Mouse (Mus musculus): ENCODE data around the gene Mprip. TPM values are rescaled to one million over a fixed set of nuclear protein-coding genes. Genes with fewer than 3 reads are reported as not detected.
A peak's percentile ranks its signal among the peaks of the same experiment; 100 is the strongest.

Gene Mprip
- polyA plus RNA-seq, 1 experiment from 2014 or later = 24.6 TPM

DNA sequence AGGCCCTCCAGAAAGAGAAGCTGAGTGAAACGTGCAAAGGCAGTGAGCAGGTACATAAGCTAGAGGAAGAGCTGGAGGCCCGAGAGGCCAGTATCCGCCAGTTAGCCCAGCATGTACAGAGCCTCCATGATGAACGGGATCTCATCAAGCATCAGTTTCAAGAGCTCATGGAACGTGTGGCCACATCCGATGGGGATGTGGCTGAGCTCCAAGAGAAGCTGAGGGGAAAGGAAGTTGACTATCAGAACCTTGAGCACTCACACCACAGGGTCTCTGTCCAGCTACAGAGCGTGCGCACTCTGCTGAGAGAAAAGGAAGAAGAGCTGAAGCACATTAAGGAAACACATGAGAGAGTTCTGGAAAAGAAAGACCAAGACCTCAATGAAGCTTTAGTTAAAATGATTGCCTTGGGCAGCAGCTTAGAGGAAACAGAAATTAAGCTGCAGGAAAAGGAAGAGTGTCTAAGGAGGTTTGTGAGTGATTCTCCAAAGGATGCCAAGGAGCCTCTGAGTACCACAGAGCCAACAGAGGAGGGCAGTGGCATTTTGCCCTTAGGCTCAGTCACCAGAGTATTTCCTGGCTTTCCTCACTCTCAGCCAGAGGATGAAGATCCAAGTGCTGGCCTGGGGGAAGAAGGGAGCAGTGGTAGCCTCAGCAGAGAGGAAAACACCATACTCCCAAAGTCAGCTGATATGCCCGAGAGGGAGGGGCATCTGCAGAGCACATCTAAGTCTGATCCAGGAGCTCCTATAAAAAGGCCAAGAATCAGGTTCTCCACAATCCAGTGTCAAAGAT lies 97.3 kb downstream of the Mprip start:
- H3K9me3 ChIP-seq (replicated peaks) = no peaks in the 10 kb centered on the region

GRCm38 (mm10) chr11:59759178-59759577 lies 98.1 kb downstream of the Mprip start:
- Histone ChIP-seq H3K27ac (replicated peaks) (no peak overlapping the region), H3K4me1 (no peaks in the 10 kb centered on the region), H3K36me3 (peaks cover 96% of the 10 kb centered on the region), H3K27me3 (ENCODE audit: low read depth, poor library complexity, severe bottlenecking) (no peaks in the 10 kb centered on the region), H3K4me3 (no peak overlapping the region), H3K9me3 (replicated peaks) (no peaks in the 10 kb centered on the region)
- 92% methylated on average over 4 of the region's 4 CpGs for WGBS
- DNase-seq (ENCODE audit: low spot score) = no peak

More for the DNA sequence above, 97.3 kb downstream of the Mprip start:
- no peak for DNase-seq (ENCODE audit: low spot score)
- Histone ChIP-seq H3K27ac (replicated peaks) (no peak overlapping the region), H3K36me3 (peaks cover 96% of the 10 kb centered on the region), H3K4me1 (no peaks in the 10 kb centered on the region), H3K27me3 (ENCODE audit: low read depth, poor library complexity, severe bottlenecking) (no peaks in the 10 kb centered on the region), H3K4me3 (no peak overlapping the region)
- 91% methylated on average over 9 of the region's 9 CpGs for WGBS

DNA sequence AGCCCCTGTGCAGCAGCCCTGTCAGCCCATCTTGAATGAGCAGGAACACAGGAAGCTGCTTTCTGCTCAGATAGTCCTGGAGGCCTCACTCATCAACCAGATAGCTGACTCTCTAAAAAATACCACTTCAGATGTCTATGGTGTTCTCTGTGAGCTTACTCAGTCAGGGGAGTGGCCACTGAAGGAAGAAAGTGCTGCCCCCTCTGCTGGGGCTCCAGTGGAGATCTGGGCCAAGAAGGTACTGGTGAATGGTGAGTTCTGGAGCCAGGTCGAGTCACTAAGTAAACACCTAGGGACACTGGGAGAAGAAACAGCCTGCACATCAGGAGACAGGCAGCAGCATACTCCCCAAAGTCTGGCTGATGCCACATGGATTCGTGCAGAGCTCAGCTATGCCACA lies 98.5 kb downstream of the Mprip start:
- Histone ChIP-seq H3K27ac (replicated peaks) (no peak overlapping the region), H3K4me3 (no peak overlapping the region), H3K9me3 (replicated peaks) (no peaks in the 10 kb centered on the region), H3K36me3 (peaks cover 96% of the 10 kb centered on the region), H3K27me3 (ENCODE audit: low read depth, poor library complexity, severe bottlenecking) (no peaks in the 10 kb centered on the region), H3K4me1 (no peaks in the 10 kb centered on the region)
- no peak for DNase-seq (ENCODE audit: low spot score)
- 88% methylated on average over 2 of the region's 2 CpGs for WGBS

- no peaks in the 10 kb centered on the region for H3K4me1 ChIP-seq
- no peak overlapping the region for H3K4me3 ChIP-seq
- H3K9me3 ChIP-seq (replicated peaks) = no peaks in the 10 kb centered on the region
- H3K27me3 ChIP-seq (ENCODE audit: low read depth, poor library complexity, severe bottlenecking) = no peaks in the 10 kb centered on the region
- DNase-seq (ENCODE audit: low spot score) = no peak
- H3K36me3 ChIP-seq = peaks cover 96% of the 10 kb centered on the region
- WGBS = 96% methylated on average over 6 of the region's 6 CpGs
- H3K27ac ChIP-seq (replicated peaks) = no peak overlapping the region
Observed at GRCm38 (mm10) chr11:59760796-59761195, 99.7 kb downstream of the Mprip start.

- WGBS = 100% methylated on average over 2 of the region's 2 CpGs
- Histone ChIP-seq H3K27me3 (ENCODE audit: low read depth, poor library complexity, severe bottlenecking) (no peaks in the 10 kb centered on the region), H3K36me3 (peaks cover 98% of the 10 kb centered on the region), H3K27ac (replicated peaks) (no peak overlapping the region), H3K9me3 (replicated peaks) (no peaks in the 10 kb centered on the region), H3K4me3 (no peak overlapping the region), H3K4me1 (no peaks in the 10 kb centered on the region)
- no peak for DNase-seq (ENCODE audit: low spot score)
Observed at GRCm38 (mm10) chr11:59769307-59769706, 108.2 kb downstream of the Mprip start.

- Histone ChIP-seq H3K27ac (replicated peaks) (no peak overlapping the region), H3K9me3 (replicated peaks) (no peaks in the 10 kb centered on the region), H3K36me3 (peaks cover 98% of the 10 kb centered on the region), H3K27me3 (ENCODE audit: low read depth, poor library complexity, severe bottlenecking) (no peaks in the 10 kb centered on the region), H3K4me3 (no peak overlapping the region), H3K4me1 (no peaks in the 10 kb centered on the region)
- no peak for DNase-seq (ENCODE audit: low spot score)
- 89% methylated on average over 6 of the region's 6 CpGs for WGBS
Observed at GRCm38 (mm10) chr11:59769738-59770137, 108.6 kb downstream of the Mprip start.

DNA sequence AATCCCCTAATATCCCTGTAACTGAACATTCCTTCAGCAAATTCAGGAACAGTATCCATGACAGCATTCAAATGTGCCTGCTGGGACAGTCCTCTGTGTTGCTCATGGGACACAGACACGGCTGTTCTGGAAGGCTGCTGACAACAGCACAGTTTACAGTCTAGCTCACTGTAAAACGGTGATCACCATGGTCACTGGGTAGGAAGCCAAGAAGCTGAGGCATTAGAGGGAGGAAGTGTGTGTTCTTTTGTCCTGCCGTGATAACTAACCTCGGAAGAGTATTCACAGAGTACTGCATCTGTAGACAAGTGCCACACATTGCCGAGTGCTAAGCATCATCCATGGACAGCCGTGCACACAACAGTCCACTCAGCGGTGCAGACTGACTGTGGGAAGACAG lies 109.6 kb downstream of the Mprip start:
- H3K36me3 ChIP-seq = peaks cover 98% of the 10 kb centered on the region
- 91% methylated on average over 7 of the region's 7 CpGs for WGBS
- DNase-seq (ENCODE audit: low spot score) = no peak

GRCm38 (mm10) chr11:59772291-59772690 lies 111.2 kb downstream of the Mprip start:
- Histone ChIP-seq H3K36me3 (peaks cover 100% of the 10 kb centered on the region), H3K27ac (replicated peaks) (no peak overlapping the region), H3K4me3 (no peak overlapping the region), H3K9me3 (replicated peaks) (no peaks in the 10 kb centered on the region), H3K4me1 (no peaks in the 10 kb centered on the region), H3K27me3 (ENCODE audit: low read depth, poor library complexity, severe bottlenecking) (no peaks in the 10 kb centered on the region)
- no peak for DNase-seq (ENCODE audit: low spot score)
- 97% methylated on average over 2 of the region's 2 CpGs for WGBS

More for the DNA sequence above, 109.6 kb downstream of the Mprip start:
- no peaks in the 10 kb centered on the region for H3K27me3 ChIP-seq (ENCODE audit: low read depth, poor library complexity, severe bottlenecking)
- no peaks in the 10 kb centered on the region for H3K4me1 ChIP-seq
- no peaks in the 10 kb centered on the region for H3K9me3 ChIP-seq (replicated peaks)
- no peak overlapping the region for H3K27ac ChIP-seq (replicated peaks)
- no peak overlapping the region for H3K4me3 ChIP-seq

DNA sequence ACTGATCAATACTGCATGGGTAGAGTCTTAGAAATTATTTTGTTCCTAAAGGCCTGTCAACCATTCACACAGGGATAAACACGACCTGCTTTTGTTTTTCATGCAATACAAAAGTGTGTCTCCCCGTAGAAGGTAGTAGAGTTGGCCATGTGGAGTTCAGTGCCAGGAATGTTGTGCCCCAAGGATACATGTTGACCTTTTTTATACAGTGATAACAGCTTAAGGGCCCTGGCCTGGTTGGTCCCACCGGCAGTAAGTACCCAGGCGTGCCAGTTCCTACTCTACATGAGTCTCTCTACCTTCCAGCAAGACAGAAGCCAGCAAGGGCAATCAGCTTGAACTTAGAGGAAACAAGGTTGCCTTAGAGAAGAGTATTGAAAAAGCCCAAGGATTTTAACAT lies 111.8 kb downstream of the Mprip start:
- Histone ChIP-seq H3K9me3 (replicated peaks) (no peaks in the 10 kb centered on the region), H3K36me3 (peaks cover 99% of the 10 kb centered on the region), H3K4me1 (no peaks in the 10 kb centered on the region), H3K27me3 (ENCODE audit: low read depth, poor library complexity, severe bottlenecking) (no peaks in the 10 kb centered on the region), H3K27ac (replicated peaks) (no peak overlapping the region), H3K4me3 (no peak overlapping the region)
- DNase-seq (ENCODE audit: low spot score) = no peak
- 87% methylated on average over 4 of the region's 4 CpGs for WGBS

GRCm38 (mm10) chr11:59774522-59774921 lies 113.4 kb downstream of the Mprip start:
- Histone ChIP-seq H3K27me3 (ENCODE audit: low read depth, poor library complexity, severe bottlenecking) (no peaks in the 10 kb centered on the region), H3K36me3 (peaks cover 93% of the 10 kb centered on the region), H3K9me3 (replicated peaks) (no peaks in the 10 kb centered on the region), H3K27ac (replicated peaks) (no peak overlapping the region), H3K4me3 (no peak overlapping the region), H3K4me1 (no peaks in the 10 kb centered on the region)
- WGBS = 92% methylated on average over 4 of the region's 4 CpGs
- DNase-seq (ENCODE audit: low spot score) = no peak

DNA sequence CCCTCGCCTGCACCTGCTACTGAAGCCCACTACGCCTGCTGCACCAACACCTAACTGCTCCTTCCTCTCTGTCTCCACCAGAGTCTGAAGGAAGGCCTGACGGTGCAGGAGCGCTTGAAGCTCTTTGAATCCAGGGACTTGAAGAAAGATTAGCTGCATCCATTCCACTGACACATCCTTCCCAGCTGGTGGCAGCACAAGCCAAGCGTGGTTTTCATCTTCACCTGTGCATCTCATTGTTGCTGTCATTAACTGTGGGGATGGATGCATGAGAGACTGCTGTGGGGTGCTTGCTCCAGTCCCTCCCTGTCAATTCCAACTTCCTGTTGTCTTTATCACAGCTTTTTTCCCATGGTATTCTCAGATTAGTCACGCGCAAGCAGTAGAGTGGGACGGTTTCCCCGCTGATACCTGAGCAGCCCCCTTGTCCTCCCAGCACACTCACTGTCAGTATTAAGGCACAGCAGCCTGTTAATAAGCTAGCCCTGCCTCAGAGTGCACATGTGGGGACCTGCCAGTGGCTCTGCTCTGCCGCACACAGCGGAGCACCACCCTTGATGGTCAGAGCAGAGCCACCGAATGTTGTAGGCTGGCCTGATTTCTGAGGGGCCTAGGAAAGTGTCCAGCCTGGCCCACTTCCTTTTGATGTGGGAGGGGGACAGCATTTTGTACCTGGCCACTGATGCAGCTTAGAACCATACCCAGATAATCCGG lies 114.5 kb downstream of the Mprip start:
- 83% methylated on average over 13 of the region's 13 CpGs for WGBS
- no peak overlapping the region for H3K4me3 ChIP-seq
- H3K9me3 ChIP-seq (replicated peaks) = no peaks in the 10 kb centered on the region
- H3K27ac ChIP-seq (replicated peaks) = no peak overlapping the region
- no peaks in the 10 kb centered on the region for H3K27me3 ChIP-seq (ENCODE audit: low read depth, poor library complexity, severe bottlenecking)
- no peak for DNase-seq (ENCODE audit: low spot score)
- H3K4me1 ChIP-seq = no peaks in the 10 kb centered on the region
- peaks cover 82% of the 10 kb centered on the region for H3K36me3 ChIP-seq

GRCm38 (mm10) chr11:59777259-59777658 lies 116.2 kb downstream of the Mprip start:
- H3K27ac ChIP-seq (replicated peaks) = no peak overlapping the region
- no peak for DNase-seq (ENCODE audit: low spot score)
- peaks cover 65% of the 10 kb centered on the region for H3K36me3 ChIP-seq
- no peaks in the 10 kb centered on the region for H3K9me3 ChIP-seq (replicated peaks)
- H3K4me1 ChIP-seq = peaks cover 13% of the 10 kb centered on the region
- no peaks in the 10 kb centered on the region for H3K27me3 ChIP-seq (ENCODE audit: low read depth, poor library complexity, severe bottlenecking)
- WGBS = 91% methylated on average over 5 of the region's 5 CpGs
- no peak overlapping the region for H3K4me3 ChIP-seq

GRCm38 (mm10) chr11:59778181-59778873 lies 117.2 kb downstream of the Mprip start:
- no peak overlapping the region for H3K27ac ChIP-seq (replicated peaks)
- peaks cover 15% of the 10 kb centered on the region for H3K4me1 ChIP-seq
- no peak overlapping the region for H3K4me3 ChIP-seq
- 53% methylated on average over 9 of the region's 9 CpGs for whole genome bisulfite sequencing
- peak; percentile 74 for DNase-seq (ENCODE audit: low spot score)
- H3K27me3 ChIP-seq (ENCODE audit: low read depth, poor library complexity, severe bottlenecking) = no peaks in the 10 kb centered on the region
- no peaks in the 10 kb centered on the region for H3K9me3 ChIP-seq (replicated peaks)
- H3K36me3 ChIP-seq = peaks cover 54% of the 10 kb centered on the region

All from midbrain, embryonic 10.5 days (tissue).